Mouse (Mus musculus) left cerebral cortex, adult 18-20 months (tissue): Measurements from ENCODE around the gene Tiprl. TPM values are rescaled to one million over a fixed set of nuclear protein-coding genes. Genes with fewer than 3 reads are reported as not detected.

Experiments
- DNase-seq, 2 experiments: peaks; one replicate each; pipeline ENCODE4 v3.0.0; 2021 to 2022; ENCODE audit warnings: low spot score in 2 of 2, mixed read lengths in 1 of 2
- total RNA-seq, 2 experiments: library from RNA; stranded (reverse); gene quantifications; 2 replicates each; pipeline ENCODE4 v1.2.3; 2021

The Tiprl gene
- total RNA-seq, 2 experiments from 2014 or later, result 52.9 to 64.1 TPM

DNA sequence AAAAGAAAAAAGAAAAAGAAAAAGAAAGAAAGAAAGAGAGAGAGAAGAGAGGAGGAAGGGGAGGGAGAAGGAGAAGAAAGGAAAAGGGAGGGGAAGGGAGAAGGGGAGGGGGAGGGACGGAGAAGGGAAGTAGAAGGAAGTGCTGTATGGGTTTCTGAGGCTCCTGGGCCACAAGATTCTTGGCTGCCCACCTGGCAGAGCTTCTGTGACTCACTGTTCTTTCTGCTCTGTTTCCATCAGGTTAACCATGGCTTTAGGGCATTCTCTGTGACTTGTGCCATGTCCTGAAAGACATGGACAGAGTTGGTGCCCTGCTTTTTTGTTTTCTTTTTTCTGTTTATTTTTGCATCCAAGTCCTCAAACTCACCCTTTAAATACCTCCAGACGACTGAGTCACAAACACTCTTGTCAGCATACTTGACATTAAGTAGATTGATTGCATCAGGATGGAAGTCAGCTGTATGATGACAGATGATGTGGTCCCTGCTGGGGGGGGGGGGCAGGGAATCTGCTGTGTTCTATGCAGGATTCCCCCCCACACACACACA is 33.2 kb downstream of the Tiprl start:
- no peak for DNase-seq

DNA sequence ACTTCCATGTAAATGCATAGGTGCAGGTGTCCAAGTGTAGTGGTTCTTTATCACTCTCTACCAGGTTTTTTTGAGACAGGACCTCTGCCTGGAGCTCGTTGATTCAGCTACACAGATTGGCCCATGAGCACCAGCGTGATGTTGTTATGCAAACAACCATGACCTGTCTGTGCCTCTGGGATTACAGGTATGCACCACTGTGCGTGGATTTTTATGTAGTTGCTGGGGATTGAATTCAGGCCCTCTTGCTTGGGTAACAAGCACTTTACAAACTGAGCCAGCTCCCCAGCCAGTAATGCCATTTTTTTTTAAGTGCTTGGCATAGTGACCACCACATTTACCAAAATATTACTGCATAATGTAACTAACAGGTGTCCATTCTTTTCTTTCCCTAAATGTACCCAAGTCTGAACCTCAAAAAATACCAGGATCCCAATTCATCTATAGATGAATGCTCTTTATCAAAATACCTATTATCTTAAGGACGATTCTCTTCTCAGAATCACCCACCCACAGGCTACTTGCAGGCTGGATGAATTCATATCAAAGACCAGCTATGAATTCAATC is 35.3 kb downstream of the Tiprl start:
- no peak for DNase-seq

DNA sequence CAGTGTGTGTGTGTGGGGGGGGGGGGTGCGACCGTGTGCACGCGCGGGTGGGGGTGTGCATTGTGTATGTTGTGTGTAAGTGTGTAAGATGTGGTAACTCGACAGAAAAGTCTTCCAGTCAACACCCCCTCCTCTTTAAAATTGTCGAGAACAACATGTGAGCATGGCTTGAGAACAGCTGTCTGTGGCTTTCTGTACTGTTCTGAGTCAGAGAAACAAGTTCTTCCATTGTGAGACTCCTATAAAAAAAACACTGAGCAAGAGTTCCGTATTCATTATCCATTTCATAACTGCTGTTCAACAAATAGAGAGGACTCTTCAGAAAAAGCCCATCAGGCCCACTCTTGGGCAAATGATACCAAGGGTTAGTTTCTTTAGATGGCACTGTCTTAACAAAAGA is 36.0 kb downstream of the Tiprl start:
- no peak for DNase-seq

DNA sequence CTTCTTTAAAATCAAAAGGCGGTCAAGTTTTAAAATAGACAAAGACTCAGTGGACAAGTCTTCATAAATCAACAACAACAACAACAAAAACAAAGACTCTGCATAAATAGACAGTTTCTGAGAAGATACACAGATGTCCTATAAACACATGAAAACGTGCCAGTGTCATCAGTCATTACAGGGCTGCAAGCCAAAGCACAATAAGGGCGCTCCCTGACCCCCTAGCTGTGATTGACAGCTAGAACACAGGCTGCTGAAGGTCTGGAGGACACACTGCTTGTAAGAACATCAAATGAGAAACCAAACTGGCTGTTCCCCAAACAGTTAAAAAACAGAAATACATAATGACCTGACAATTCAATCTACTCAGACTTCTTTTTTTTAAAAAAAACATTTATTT is 37.2 kb downstream of the Tiprl start:
- DNase-seq, result no peak

DNA sequence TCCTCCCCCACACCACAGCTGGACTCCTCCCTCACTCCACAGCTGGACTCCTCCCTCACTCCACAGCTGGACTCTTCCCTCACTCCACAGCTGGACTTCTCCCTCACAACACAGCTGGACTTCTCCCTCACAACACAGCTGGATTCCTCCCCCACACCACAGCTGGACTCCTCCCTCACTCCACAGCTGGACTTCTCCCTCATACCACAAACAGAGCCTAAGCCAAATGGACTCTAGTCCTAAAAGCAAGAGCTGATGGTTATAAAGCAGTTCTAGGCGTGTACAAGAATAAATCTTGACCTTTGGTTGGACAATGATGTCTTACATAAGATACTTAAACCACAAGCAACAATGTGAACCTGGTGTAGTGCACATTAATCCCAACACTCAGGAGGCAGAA is 37.8 kb downstream of the Tiprl start:
- DNase-seq, result no peak

DNA sequence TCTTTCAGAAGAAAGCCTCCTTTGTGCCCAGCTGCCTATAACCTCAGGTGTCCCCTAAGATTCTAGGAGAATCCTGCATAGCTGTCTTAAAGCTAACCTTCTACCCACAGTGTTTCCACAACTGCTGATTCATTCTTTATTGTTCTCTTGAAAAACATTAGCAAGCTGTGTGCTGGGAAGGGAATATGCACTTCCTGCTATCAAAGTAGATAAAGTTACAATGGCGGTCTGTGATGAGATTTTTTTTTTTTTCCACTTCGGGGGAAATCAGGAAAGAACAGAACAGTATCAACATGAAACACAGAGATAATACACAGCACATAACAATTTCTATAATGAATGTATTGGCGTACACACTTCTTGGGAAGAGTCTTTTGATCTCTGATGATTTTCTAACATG is 38.9 kb downstream of the Tiprl start:
- DNase-seq, result no peak

DNA sequence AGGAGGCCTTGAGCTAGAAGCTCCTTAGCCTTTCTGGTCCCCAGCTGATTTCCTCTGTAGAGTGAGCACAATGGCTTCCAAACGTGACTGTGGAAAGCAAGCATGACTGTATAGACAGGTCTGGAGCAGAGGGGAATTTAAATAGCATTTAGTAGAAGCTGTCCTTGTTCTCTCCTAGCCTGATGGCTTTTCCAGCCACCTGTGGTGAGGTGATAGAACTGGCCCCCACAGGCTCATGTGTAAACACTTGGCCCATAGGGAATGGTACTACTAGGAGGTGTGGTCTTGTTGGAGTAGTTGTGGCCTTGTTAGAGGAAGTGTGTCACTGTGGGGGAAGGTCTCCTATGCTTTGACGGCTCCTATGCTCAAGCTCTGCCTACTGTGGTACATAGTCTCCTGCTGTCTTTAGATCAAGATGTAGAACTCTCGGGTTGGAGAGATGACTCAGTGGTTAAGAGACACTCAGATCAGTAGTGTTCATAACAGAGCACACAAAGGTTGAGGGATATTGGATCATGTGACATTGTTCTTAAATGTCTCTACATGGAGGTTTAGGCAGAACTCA is 41.3 kb downstream of the Tiprl start:
- DNase-seq, result no peak

DNA sequence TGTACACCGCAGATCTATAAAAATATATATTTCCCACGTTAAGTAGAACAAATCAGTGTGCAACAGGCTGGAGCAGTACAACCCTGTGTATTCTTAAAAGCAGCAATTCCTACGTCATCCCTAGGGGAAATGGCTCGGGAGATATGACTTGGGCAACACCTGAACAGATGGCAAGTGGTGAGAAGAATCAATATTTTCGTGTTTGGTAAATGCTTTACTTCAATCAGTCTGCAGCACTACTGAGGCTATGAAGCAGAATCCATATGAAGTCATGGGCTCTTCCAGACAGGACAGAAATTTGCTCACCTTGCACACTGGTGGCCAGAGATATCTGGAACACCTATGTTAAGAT is 42.2 kb downstream of the Tiprl start:
- no peak for DNase-seq

DNA sequence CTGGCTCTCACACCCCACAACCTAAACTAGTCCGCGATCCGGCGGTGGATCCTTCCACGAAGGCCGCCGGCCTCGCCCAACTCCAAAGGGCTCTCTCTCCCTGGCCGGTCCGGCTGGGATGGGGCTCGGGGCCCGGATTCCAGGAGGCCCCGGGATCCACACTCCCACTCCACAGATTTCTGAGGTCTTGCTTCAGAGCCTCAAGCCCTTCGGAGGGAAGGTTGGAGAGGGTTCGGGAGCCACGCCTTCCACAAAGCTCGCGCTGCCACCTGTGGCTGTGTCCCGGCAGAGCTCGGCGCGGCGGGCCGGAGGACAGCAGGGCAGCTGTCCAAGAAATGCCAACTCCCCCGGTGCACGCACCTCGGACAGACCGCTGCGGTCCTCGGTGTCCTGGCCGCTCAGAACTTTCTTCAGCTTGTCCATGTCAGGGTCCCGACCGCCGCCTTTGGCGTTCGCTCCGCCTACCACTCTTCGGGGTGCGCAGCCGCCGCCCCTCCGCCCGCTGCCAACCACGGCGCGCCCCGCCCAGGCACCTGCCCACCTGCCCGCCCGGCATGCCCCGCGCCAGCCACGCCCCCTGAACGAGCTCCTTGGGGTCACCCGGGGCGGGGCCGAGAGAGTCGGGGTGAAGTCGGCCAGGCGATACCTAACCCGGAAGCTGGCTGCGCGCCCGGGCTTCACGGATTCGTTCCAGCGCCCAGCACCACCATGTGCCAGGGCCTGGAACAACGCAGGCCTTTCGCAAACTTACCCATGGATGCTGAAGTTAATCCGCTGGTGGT is 42.7 kb downstream of the Tiprl start, which contains the start of gene Sft2d2:
Gene Sft2d2 (minus strand): TSS at position 559 of the 782 bp plus-strand sequence.
- peak; percentile 66 to 70 for DNase-seq

DNA sequence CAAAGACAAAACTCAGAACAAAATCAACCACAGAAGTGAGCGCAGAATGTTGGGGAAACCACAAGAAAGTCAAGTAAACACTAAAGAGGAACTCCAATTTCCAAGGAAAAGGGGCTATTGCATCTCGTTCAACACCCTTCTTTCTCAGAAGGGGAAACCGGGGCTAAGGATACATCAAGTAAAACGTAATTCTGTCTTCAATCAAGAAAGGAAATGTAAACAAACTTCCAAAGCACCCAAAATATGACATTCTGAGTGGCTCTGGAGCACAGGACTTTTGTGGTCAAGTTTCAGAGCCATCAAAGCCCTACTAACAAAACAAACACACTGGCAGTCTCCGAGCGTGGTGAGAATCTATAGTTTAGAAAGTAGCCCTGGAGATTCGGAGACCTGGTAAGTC is 43.4 kb downstream of the Tiprl start:
- no peak for DNase-seq

DNA sequence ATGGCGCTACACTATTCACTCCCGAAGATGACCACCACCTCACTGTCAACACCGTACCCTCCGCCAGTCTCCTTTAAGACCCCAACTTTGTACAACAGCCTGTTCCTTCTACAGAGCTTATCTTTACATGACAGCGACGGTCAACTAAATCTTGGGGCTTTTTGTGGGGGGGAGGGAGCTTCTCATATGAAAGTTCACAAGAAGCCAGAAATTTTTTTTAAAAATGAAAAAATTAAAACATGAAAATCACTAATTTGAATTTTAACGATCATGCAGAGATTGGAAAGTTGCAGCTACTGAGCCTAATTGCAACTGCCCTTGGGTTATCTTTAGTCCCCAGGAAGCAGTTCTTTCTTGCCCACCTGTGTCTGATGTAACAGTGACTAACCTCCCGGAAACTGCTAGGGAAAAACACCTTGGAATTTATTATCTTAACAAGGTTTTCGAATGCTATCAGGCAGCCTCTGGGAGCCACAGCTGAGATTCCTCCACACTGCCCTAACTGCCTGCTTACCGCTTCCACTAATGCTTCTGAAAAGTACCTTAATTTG is 44.0 kb downstream of the Tiprl start:
- DNase-seq, result no peak

DNA sequence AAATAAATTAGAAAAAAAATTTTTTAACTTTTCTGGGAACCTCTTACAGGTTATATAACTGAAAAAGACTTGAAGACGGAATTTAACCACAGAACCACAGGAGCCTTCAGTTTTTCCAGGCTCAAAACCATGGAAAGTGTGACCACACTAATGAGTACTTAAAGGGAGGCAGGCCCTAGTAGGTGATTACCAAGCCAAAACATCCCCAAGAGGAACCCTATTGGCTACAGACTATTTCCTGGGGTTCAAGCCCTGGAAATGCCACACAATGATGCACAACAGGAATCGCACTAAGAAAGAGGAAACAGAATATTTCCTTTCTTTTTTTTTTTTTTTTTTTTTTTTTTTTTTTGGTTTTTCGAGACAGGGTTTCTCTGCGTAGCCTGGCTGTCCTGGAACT is 44.7 kb downstream of the Tiprl start:
- no peak for DNase-seq

DNA sequence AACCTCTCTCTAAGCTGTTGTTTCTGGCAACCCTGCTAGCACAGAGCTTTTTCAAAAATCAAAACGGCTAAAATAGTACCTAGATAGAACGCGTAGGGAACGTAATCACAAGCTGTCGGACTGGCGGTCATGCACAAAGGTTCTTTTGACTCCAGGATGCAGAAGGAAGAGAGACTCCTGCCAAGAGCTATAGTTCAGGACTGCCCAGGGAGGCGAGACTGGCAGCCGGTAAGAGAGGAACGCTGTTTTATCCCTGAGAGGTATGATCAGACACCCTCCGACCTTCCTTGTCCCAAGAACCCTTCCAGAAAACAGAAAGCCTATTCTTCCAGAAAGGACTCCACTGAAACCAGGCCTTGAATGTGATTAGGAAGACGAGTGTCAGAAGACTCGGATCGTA is 45.2 kb downstream of the Tiprl start:
- DNase-seq, result no peak

DNA sequence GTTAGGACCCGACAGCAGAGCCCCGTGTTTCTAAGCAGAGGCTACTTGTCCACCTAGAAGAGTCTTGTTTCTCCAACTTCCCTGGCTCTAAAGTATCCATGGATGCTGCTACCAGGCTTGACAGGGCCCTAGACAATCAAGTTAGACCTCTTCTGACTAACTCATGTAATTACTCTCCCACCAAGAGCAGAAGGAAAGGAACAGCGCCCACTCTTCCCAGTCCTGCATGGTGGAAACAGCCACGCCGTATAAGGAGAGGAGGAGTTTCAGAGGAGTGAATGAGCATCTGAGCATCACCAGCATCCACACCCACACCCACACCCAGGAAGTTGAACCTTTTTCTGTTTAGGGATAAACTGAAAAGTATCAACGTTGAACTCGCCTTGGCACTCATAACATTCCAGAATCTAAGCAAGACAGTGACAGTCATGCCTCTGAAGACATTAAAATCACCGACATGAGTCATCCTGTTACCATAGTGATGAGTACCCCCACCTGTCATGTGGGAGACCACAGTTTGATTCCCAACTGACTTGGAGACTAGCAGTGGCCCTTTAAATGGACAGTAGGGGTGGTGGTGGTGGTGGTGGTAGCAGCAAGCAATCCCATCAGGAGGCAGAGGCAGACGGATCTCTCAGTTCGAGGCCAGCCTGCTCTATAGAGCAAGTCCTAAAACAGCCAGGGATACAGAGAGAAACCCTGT is 46.1 kb downstream of the Tiprl start:
- DNase-seq, result peak in 1 of 2 experiments; percentile 31

DNA sequence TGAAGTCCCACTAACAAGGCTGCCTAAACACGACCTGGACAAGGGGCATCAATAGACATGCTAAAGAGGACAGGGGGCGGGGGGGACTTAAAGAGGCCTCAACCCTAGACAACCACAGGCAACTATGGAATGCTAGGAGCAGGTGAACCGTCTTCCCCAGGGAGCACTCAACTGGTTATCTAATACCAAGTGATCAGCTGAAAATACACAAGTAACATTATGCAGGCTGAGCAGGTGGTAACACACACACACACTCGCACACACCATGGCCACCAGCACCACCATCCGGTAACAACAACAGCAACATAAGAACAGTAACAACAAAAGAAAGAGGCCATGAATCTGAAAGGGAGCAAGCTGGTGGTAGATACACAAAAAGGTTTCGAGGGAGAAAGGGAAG is 46.7 kb downstream of the Tiprl start:
- DNase-seq, result no peak

DNA sequence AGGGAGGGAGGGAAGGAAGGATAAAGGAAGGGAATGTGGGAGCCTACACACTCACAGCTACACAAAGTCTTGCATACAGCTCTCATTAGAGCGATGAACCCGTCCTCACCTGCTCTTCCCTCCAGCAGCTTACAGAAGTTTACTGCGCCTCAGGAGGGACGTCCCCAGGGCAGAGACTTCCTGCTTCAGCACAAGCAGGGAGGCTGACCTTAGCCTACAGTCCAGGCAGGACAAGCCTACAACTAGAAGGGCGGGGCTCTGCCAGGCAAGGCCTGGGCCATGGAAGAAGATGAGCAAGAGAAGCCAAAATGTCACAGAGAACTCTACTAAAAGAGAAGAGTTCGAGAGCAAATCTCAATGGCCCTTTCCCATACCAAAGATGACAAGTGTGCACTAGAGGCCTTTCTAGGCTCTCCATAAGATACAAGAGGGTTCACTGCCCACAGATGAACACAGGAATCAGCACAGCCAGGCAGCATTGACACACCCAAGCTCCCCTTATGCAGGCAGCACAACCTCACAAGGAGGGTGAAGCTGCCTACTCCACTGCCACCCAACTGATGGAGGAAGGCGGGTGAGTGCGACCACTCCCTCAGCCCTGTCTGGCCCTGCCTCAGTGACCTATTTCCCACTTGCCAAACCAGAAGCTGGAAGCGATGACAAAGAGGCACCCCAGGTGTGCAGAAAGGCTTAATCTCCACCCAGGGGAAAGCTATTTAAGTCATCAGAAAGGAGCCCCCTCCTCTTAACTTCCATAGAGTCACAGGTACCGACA is 47.8 kb downstream of the Tiprl start:
- DNase-seq, result no peak

DNA sequence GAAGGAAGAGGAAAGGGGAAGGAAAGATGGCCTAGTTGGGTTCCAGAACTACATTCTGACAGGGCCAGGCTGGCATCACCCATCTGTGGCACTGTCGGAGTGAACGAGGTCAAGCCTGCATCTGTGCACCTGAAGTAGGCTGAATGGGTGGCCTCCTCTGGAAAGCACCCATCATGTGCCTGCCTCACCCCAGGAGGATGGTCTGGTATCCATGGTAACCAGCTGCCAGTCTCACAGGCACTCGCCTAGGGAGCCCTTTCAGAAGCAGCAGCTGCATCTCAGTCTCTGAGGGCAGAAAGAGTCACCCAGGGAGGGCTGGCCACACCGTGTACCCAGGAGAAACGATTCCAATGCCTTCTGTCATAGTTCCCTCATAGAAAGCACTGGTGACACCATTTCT is 49.4 kb downstream of the Tiprl start:
- no peak for DNase-seq

DNA sequence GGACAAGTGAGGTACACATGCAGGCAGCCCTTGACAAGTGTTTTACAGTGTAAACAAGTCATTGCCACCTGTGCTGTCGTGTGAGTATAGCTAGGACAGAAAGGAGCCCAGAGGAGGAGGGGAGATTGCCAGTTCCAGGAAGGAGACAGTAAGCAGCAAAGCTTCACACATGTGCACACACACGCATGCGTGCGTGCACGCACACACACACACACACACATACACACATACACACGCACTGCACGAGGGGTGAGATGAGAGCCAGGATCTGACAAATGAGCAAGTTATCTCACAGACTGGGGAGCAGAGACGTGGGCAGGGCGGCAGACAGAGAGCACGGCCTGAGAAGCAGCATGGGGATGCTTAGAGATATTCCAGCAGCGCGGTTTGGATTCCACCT is 50.3 kb downstream of the Tiprl start:
- DNase-seq, result no peak

DNA sequence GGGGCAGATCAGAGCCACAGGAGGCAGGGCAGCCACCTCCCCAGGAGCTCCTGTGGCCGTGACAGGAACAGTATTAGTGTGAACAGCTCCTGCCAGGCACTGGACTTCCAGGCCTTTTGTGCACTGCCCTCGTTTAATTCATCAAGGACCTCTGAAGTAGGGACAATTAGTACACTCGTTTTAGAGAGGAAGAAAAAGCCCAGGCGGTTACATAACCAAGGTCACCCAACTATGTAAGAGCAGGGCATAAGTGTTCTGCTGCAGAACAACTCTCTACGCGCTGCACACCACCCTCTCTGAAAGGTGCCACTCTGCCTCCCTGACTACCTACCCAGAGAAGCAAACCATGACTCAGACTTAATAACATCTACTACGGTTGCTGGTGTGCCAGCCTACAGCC is 51.7 kb downstream of the Tiprl start:
- DNase-seq, result no peak

DNA sequence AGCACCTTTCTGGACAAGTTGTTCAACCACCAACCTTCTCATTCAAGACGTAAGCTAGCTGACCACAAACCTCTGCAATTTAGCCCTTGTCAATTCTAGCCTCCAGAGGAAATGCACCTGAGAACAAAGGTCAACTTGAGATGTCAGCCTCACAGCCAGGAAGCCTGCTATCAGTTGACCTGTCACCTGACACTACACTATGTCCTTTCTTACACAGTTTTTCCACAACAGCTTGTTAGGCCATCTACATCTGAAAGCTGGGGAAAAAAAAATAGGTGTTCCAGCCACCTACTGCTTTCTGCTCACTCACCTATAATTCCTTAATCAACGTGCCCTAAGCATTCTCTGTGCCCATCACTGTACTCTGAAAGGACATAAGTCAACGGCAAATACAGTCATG is 52.6 kb downstream of the Tiprl start:
- DNase-seq, result no peak

DNA sequence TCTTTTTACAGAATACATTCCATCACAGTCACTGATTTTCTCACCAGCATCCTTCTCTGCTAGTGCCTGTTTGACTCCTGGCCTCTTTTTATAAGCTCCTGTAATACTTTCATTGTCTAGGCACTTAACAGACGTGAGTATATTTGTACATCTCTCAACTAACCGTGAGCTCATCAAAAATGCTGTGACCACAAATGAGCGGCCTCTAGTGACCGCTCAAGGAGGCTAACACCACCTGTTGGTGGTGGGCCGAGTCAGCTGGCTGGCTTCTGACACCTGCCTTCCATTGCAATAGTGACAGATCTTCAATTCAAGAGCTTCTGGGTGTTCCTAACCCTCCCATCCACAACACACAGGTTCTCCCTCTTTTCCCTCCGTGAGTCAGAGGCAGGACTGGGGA is 53.4 kb downstream of the Tiprl start:
- no peak for DNase-seq
